Mouse (Mus musculus): ENCODE data around the gene Mfsd2b. TPM values are rescaled to one million over a fixed set of nuclear protein-coding genes. Genes with fewer than 3 reads are reported as not detected.

Gene Mfsd2b
- polyA plus RNA-seq, 1 experiment from 2014 or later = 1.7 TPM

GRCm38 (mm10) chr12:4816680-4817360, 57.3 kb downstream of the Mfsd2b start:
- peak overlapping the region; percentile 67 for H3K4me2 ChIP-seq (ENCODE audit: low read length)
- H3K9ac ChIP-seq (replicated peaks; ENCODE audit: low read length) = peak overlapping the region; percentile 55
- peaks cover 14% of the 10 kb centered on the region for H3K36me3 ChIP-seq (ENCODE audit: control insufficient read depth, insufficient read depth, low read length)
- DNase-seq = no peak
- no peaks in the 10 kb centered on the region for H3K27me3 ChIP-seq (ENCODE audit: control insufficient read depth, insufficient read depth, low read length)
- no peaks in the 10 kb centered on the region for H3K9me3 ChIP-seq (ENCODE audit: control insufficient read depth, low read length)
- H3K27ac ChIP-seq (replicated peaks; ENCODE audit: low read depth, low read length) = peak overlapping the region; percentile 88
- 9% methylated on average over 24 of the region's 24 CpGs for WGBS
- ATAC-seq (ENCODE audit: low FRiP score, low TSS enrichment) = peak; percentile 84
- H3K4me3 ChIP-seq (replicated peaks; ENCODE audit: low read depth, low read length) = peak overlapping the region; percentile 87
- H3K4me1 ChIP-seq (ENCODE audit: control insufficient read depth, insufficient read depth, low read length) = peaks cover 20% of the 10 kb centered on the region

- ATAC-seq (ENCODE audit: low FRiP score, low TSS enrichment) = no peak
- no peaks in the 10 kb centered on the region for H3K36me3 ChIP-seq (ENCODE audit: control insufficient read depth, insufficient read depth, low read length)
- H3K4me1 ChIP-seq (ENCODE audit: control insufficient read depth, insufficient read depth, low read length) = peaks cover 15% of the 10 kb centered on the region
- H3K4me3 ChIP-seq (replicated peaks; ENCODE audit: low read depth, low read length) = no peak overlapping the region
- no peak overlapping the region for H3K9ac ChIP-seq (replicated peaks; ENCODE audit: low read length)
- H3K27me3 ChIP-seq (ENCODE audit: control insufficient read depth, insufficient read depth, low read length) = no peaks in the 10 kb centered on the region
- no peak overlapping the region for H3K4me2 ChIP-seq (ENCODE audit: low read length)
- 91% methylated on average over 4 of the region's 4 CpGs for WGBS
- H3K27ac ChIP-seq (replicated peaks; ENCODE audit: low read depth, low read length) = no peak overlapping the region
- DNase-seq = no peak
- H3K9me3 ChIP-seq (ENCODE audit: control insufficient read depth, low read length) = no peaks in the 10 kb centered on the region
Observed at GRCm38 (mm10) chr12:4813636-4814035, 60.5 kb downstream of the Mfsd2b start.

Other genes starting within 250 kb of the Mfsd2b start
- gene Fam228a, start 135.9 kb downstream of the Mfsd2b start, polyA plus RNA-seq (2014; fragmentation: Nextera tagmentation; extraction: Ambion mirVana) = 0.37 and 0.74 TPM in 2 replicates
- 13.4 and 16.6 TPM in 2 replicates for gene Pfn4, start 105.3 kb downstream of the Mfsd2b start, polyA plus RNA-seq (2014; fragmentation: Nextera tagmentation; extraction: Ambion mirVana)
- gene Fam228b, start 105.1 kb downstream of the Mfsd2b start, polyA plus RNA-seq (2014; fragmentation: Nextera tagmentation; extraction: Ambion mirVana) = 7.2 and 7.6 TPM in 2 replicates
- 345 and 373 TPM in 2 replicates for gene Sf3b6, start 56.8 kb downstream of the Mfsd2b start, polyA plus RNA-seq (2014; fragmentation: Nextera tagmentation; extraction: Ambion mirVana)
- 30.7 and 39.0 TPM in 2 replicates for gene Fkbp1b, start 32.8 kb downstream of the Mfsd2b start, polyA plus RNA-seq (2014; fragmentation: Nextera tagmentation; extraction: Ambion mirVana)
- 10.8 and 11.0 TPM in 2 replicates for gene Wdcp, start 31.1 kb downstream of the Mfsd2b start, polyA plus RNA-seq (2014; fragmentation: Nextera tagmentation; extraction: Ambion mirVana)
- gene Ubxn2a, start 33.3 kb upstream of the Mfsd2b start, polyA plus RNA-seq (2014; fragmentation: Nextera tagmentation; extraction: Ambion mirVana) = 31.4 and 38.9 TPM in 2 replicates
- 16.4 and 20.3 TPM in 2 replicates for gene Atad2b, start 43.0 kb upstream of the Mfsd2b start, polyA plus RNA-seq (2014; fragmentation: Nextera tagmentation; extraction: Ambion mirVana)